Mouse (Mus musculus) cortical plate, adult 2 months (tissue): ENCODE data around the gene Ppa1.

ENCODE experiments used
- CTCF ChIP-seq: fragments of 200-500 bp; IDR thresholded peaks from 2 replicates; pipeline ENCODE4 v1.5.1; 2011; ENCODE audit warnings: mild to moderate bottlenecking, control low read depth, low read length; ENCODE audit not compliant: insufficient read depth; ENCODE audit errors: extremely low read depth
- POLR2A ChIP-seq: fragments of 200-500 bp; IDR thresholded peaks from 2 replicates; pipeline ENCODE4 v1.6.1; 2011; ENCODE audit warnings: mild to moderate bottlenecking, low read length, control low read depth; ENCODE audit not compliant: insufficient read depth; ENCODE audit errors: extremely low read depth

DNA sequence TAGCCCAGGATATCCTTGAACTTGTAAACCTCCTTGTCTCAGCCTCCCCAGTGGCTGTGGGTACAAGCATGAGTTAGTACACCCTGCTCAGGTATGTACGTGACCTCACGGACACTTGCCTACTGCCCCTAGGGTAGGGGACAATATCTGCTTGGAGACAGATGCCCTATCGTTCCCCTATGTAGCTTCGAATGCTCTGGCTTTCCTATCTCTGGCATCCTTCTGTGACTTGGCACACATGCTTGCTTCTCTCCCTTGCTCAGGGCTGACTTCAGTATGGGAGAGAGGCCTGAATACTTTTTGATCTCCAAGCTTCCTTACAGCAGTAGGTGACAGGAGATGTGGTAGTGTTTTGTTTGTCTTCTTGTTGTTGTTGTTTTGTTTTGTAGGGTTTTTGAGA lies 65.8 kb downstream of the Ppa1 start:
- TF ChIP-seq CTCF (no peak), POLR2A (no peak)
